Mouse (Mus musculus): ENCODE measurements around the gene Clip2. TPM values are rescaled to one million over a fixed set of nuclear protein-coding genes. Genes with fewer than 3 reads are reported as not detected.

Clip2 gene
- polyA plus RNA-seq, 1 experiment from 2014 or later = 7.4 TPM

DNA sequence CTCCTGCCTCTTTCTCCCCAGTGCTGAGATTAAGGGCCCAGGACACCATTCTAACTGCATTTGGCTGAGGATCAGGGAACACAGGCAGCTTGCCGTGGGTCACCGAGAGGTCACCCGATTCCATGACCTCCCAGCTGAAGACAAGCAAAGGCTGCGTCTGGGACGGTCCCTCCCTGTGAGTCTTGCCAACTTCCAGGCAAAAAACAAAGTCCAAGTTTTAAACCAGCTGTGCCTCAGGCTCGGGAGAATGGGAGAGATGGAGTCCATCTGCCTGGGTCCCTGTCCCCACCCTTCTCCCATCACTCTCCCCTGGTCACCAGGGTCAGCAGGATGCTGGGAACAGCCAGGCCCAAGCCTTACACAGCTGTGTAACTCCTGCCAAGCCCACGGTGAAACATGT is 10.6 kb downstream of the Clip2 start:
- Histone ChIP-seq H3K4me1 (peaks cover 20% of the 10 kb centered on the region), H3K9me3 (no peaks in the 10 kb centered on the region), H3K27me3 (no peaks in the 10 kb centered on the region), H3K9ac (no peak overlapping the region), H3K4me3 (no peak overlapping the region), H3K27ac (no peak overlapping the region; the same call in 1 of the 2 replicates), H3K36me3 (peaks cover 21% of the 10 kb centered on the region), H3K4me2 (replicated peaks) (no peak overlapping the region)
- ATAC-seq (ENCODE audit: insufficient number of reproducible peaks, insufficient read depth, low FRiP score, low TSS enrichment) = no peak
- WGBS = 25% methylated on average over 7 of the region's 7 CpGs

GRCm38 (mm10) chr5:134540881-134541280 is 11.4 kb downstream of the Clip2 start:
- no peak for ATAC-seq (ENCODE audit: insufficient number of reproducible peaks, insufficient read depth, low FRiP score, low TSS enrichment)
- peaks cover 15% of the 10 kb centered on the region for H3K4me1 ChIP-seq
- no peaks in the 10 kb centered on the region for H3K27me3 ChIP-seq
- H3K4me2 ChIP-seq (replicated peaks) = no peak overlapping the region
- no peak overlapping the region for H3K9ac ChIP-seq
- no peak overlapping the region for H3K4me3 ChIP-seq
- H3K27ac ChIP-seq = peak overlapping the region; percentile 64; the same call in 1 of the 2 replicates
- H3K9me3 ChIP-seq = no peaks in the 10 kb centered on the region
- peaks cover 21% of the 10 kb centered on the region for H3K36me3 ChIP-seq
- WGBS = 52% methylated on average over 6 of the region's 6 CpGs

DNA sequence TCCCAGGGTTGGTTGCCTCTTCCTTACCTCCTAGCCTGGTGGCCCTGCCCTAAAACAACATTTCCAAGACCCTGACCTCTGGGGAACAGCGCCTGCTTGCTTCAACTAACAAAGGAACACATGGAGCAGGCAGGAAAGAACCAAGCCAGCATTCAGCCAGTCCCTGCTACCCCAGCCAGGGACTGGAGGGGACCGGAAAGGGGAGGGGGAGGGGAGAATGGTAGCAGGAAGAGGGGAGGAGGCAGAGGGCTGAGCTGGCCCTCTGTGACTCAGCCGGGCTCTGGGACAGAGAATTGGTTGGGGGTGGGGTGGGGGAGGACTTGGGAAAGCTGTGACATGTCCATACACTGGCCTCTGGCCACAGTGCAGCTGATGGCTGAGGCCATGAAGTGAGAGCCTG is 12.3 kb downstream of the Clip2 start:
- H3K9ac ChIP-seq = no peak overlapping the region
- 6% methylated on average over 3 of the region's 3 CpGs for WGBS
- H3K4me1 ChIP-seq = peaks cover 15% of the 10 kb centered on the region
- peak; percentile 83 for ATAC-seq (ENCODE audit: insufficient number of reproducible peaks, insufficient read depth, low FRiP score, low TSS enrichment)
- H3K27ac ChIP-seq = peak overlapping the region; percentile 78
- H3K36me3 ChIP-seq = peaks cover 29% of the 10 kb centered on the region
- no peaks in the 10 kb centered on the region for H3K9me3 ChIP-seq
- H3K4me2 ChIP-seq (replicated peaks) = no peak overlapping the region
- no peaks in the 10 kb centered on the region for H3K27me3 ChIP-seq
- H3K4me3 ChIP-seq = no peak overlapping the region

DNA sequence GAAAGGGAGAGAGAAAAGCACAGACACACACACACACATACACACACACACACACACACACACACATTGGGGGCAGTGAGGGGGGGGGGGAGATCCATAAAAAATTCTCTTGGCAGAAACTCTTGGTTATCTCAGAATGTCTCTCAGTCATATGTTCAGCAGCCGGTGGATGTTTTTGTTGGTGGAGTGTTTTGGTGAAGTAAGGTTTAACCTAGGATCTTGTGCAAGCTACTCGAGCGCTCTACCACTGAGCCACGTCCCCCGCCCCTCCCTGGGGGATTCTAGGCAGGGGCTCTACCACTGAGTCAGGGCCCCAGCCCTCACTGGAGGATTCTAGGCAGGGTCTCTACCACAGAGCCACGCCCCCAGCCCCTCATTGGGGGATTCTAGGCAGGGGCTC is 16.2 kb downstream of the Clip2 start:
- WGBS = 97% methylated on average over 6 of the region's 6 CpGs
- H3K4me1 ChIP-seq = peaks cover 15% of the 10 kb centered on the region
- H3K4me3 ChIP-seq = no peak overlapping the region
- no peaks in the 10 kb centered on the region for H3K27me3 ChIP-seq
- no peak overlapping the region for H3K27ac ChIP-seq
- no peaks in the 10 kb centered on the region for H3K9me3 ChIP-seq
- H3K9ac ChIP-seq = no peak overlapping the region
- ATAC-seq (ENCODE audit: insufficient number of reproducible peaks, insufficient read depth, low FRiP score, low TSS enrichment) = no peak
- H3K4me2 ChIP-seq (replicated peaks) = no peak overlapping the region
- peaks cover 62% of the 10 kb centered on the region for H3K36me3 ChIP-seq

DNA sequence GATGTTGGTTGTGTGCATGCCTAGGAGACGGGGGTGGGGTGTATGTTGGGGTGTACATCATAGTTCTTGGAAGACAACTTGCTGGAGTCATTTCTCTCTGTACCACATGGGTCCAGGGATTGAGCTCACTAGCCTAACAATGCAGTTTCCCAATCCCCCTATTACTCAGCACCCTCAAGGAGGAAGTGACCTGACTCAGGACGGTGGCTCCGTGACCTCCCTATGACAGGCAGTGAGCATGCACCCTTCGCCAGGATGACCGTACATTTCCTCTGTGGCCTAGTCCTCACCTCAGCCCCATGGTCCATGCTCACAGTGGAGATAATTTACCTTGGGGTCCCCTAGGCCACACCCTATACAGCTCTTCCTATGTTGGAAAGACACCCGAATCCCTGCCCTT is 19.8 kb downstream of the Clip2 start:
- Histone ChIP-seq H3K9me3 (no peaks in the 10 kb centered on the region), H3K36me3 (peaks cover 52% of the 10 kb centered on the region), H3K27ac (no peak overlapping the region), H3K4me2 (replicated peaks) (no peak overlapping the region), H3K4me1 (peaks cover 10% of the 10 kb centered on the region; the same call in 1 of the 2 replicates), H3K9ac (no peak overlapping the region), H3K4me3 (no peak overlapping the region), H3K27me3 (no peaks in the 10 kb centered on the region)
- 92% methylated on average over 6 of the region's 6 CpGs for WGBS
- no peak for ATAC-seq (ENCODE audit: insufficient number of reproducible peaks, insufficient read depth, low FRiP score, low TSS enrichment)

- peaks cover 50% of the 10 kb centered on the region for H3K36me3 ChIP-seq
- no peak overlapping the region for H3K9ac ChIP-seq
These were observed 20.6 kb downstream of the Clip2 start for GRCm38 (mm10) chr5:134531585-134531984.

DNA sequence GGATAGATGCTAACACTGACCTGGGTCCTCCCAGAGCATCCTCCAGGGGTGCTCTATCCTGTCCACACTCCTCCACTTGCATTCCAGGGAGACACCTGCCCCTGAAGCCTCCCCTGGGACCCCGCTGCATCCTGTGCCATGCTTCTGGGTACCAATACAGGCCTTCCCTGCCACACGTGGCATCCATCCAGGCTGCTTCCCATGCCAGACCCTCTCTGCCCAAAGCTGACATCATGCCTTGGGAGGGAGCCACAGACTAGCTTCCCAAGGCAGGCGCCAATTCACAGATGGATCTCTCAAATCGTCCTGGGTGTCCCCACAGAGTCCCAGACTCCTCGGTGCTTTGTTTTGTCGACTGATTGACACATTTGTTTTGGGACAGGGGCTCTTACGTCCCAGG is 21.4 kb downstream of the Clip2 start:
- Histone ChIP-seq H3K27ac (no peak overlapping the region), H3K4me2 (replicated peaks) (no peak overlapping the region), H3K27me3 (no peaks in the 10 kb centered on the region), H3K9ac (no peak overlapping the region), H3K4me1 (peaks cover 10% of the 10 kb centered on the region; the same call in 1 of the 2 replicates), H3K36me3 (peaks cover 58% of the 10 kb centered on the region), H3K9me3 (no peaks in the 10 kb centered on the region), H3K4me3 (no peak overlapping the region)
- ATAC-seq (ENCODE audit: insufficient number of reproducible peaks, insufficient read depth, low FRiP score, low TSS enrichment) = no peak
- WGBS = 69% methylated on average over 7 of the region's 7 CpGs

More at GRCm38 (mm10) chr5:134531585-134531984, 20.6 kb downstream of the Clip2 start:
- no peaks in the 10 kb centered on the region for H3K9me3 ChIP-seq
- no peak for ATAC-seq (ENCODE audit: insufficient number of reproducible peaks, insufficient read depth, low FRiP score, low TSS enrichment)
- no peaks in the 10 kb centered on the region for H3K27me3 ChIP-seq
- WGBS = 90% methylated on average over 9 of the region's 9 CpGs
- no peak overlapping the region for H3K4me3 ChIP-seq
- H3K4me1 ChIP-seq = peaks cover 10% of the 10 kb centered on the region; the same call in 1 of the 2 replicates
- no peak overlapping the region for H3K4me2 ChIP-seq (replicated peaks)
- no peak overlapping the region for H3K27ac ChIP-seq

DNA sequence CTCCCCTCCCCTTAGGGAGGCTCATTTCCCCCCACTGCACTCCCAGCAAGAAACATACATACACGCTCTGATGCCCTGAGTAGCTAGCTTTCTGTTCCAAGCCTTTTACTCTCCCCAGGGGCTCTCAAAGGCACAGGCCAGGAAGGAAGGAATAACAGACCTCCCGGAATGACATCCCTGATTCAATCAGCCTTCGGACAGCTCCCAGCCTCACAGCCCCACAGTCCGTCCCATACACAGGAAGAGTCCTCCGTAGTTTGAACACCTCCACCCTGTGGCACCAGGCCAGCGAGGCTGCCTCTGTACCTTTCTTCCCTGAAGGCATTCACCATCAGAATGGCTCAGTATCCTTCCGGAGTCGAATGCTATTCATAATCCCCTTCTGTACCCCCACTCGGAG is 23.7 kb downstream of the Clip2 start:
- Histone ChIP-seq H3K4me3 (no peak overlapping the region), H3K9ac (no peak overlapping the region), H3K4me1 (peaks cover 10% of the 10 kb centered on the region; the same call in 1 of the 2 replicates), H3K27me3 (no peaks in the 10 kb centered on the region), H3K9me3 (no peaks in the 10 kb centered on the region), H3K27ac (no peak overlapping the region), H3K36me3 (peaks cover 52% of the 10 kb centered on the region), H3K4me2 (replicated peaks) (no peak overlapping the region)
- ATAC-seq (ENCODE audit: insufficient number of reproducible peaks, insufficient read depth, low FRiP score, low TSS enrichment) = no peak
- 21% methylated on average over 9 of the region's 9 CpGs for WGBS

DNA sequence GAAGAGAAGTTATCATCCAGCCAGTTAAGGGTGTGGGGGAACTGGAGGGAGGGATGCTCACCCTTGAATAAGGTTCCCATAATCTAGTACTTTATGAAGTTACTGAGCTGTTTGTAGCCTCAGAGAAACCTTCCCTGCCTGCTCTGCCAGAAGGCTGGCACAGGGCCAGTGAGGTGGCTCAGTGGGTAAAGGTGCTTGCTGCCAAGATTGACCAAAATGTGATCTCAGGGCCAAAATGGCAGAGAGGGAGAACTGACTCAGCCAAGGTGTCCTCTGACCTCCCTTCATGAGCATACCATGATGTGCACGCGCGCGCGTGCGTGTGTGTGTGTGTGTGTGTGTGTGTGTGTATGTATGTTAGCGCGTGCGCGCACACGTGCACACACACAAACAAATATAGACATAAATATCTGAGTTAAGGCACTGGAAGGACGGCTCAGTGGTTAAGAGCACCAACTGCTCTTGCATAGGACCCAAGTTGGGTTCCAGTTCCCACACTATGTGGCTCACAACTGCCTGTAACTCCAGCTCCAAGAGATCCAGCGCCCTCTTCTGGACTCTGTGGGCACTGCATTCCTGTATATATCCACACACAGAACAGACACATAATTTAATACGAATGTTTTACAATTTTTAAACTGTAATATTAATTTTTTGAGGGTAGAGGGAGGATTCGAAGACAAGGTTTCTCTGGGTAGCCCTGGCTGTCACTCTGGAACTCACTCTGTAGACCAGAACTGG is 26.1 kb downstream of the Clip2 start:
- no peak overlapping the region for H3K27ac ChIP-seq
- H3K27me3 ChIP-seq = no peaks in the 10 kb centered on the region
- WGBS = 92% methylated on average over 15 of the region's 15 CpGs
- peaks cover 10% of the 10 kb centered on the region; the same call in 1 of the 2 replicates for H3K4me1 ChIP-seq
- no peak overlapping the region for H3K4me2 ChIP-seq (replicated peaks)
- H3K4me3 ChIP-seq = no peak overlapping the region
- no peaks in the 10 kb centered on the region for H3K9me3 ChIP-seq
- H3K9ac ChIP-seq = no peak overlapping the region
- no peak for ATAC-seq (ENCODE audit: insufficient number of reproducible peaks, insufficient read depth, low FRiP score, low TSS enrichment)
- H3K36me3 ChIP-seq = peaks cover 51% of the 10 kb centered on the region

GRCm38 (mm10) chr5:134523728-134524127 is 28.5 kb downstream of the Clip2 start:
- Histone ChIP-seq H3K36me3 (peaks cover 64% of the 10 kb centered on the region), H3K4me2 (replicated peaks) (no peak overlapping the region), H3K4me3 (no peak overlapping the region), H3K27me3 (no peaks in the 10 kb centered on the region), H3K9ac (no peak overlapping the region), H3K9me3 (no peaks in the 10 kb centered on the region), H3K27ac (no peak overlapping the region), H3K4me1 (peaks cover 5% of the 10 kb centered on the region; the same call in 1 of the 2 replicates)
- ATAC-seq (ENCODE audit: insufficient number of reproducible peaks, insufficient read depth, low FRiP score, low TSS enrichment) = no peak
- WGBS = 85% methylated on average over 5 of the region's 5 CpGs

DNA sequence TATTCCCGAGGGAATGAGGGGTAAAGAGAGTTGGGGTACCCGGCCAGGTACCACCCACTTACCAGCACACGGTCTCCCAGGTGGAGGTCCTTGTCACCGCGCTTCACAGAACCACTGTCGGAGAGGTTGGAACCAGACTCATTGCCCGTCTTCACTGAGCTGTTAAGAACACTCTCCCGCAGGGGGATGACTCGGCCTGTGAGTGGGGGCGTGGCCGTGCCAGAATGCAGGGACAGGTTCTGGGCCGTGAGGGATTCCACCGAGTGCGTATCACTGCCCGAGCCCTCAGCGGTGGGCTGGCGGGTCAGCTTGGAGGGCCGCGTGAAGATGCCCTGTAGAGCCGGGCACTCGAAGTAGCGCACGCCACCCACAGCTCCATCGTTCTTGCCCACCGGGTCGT is 29.7 kb downstream of the Clip2 start:
- WGBS = 91% methylated on average over 26 of the region's 26 CpGs
- ATAC-seq (ENCODE audit: insufficient number of reproducible peaks, insufficient read depth, low FRiP score, low TSS enrichment) = no peak

GRCm38 (mm10) chr5:134521806-134522205 is 30.4 kb downstream of the Clip2 start:
- H3K27me3 ChIP-seq = no peaks in the 10 kb centered on the region
- 89% methylated on average over 7 of the region's 7 CpGs for whole genome bisulfite sequencing
- H3K27ac ChIP-seq = no peak overlapping the region
- no peak overlapping the region for H3K4me3 ChIP-seq
- H3K36me3 ChIP-seq = peaks cover 79% of the 10 kb centered on the region
- H3K9me3 ChIP-seq = peaks cover under 1% of the 10 kb centered on the region; the same call in 1 of the 2 replicates
- no peak overlapping the region for H3K9ac ChIP-seq
- no peaks in the 10 kb centered on the region for H3K4me1 ChIP-seq
- ATAC-seq (ENCODE audit: insufficient number of reproducible peaks, insufficient read depth, low FRiP score, low TSS enrichment) = no peak
- H3K4me2 ChIP-seq (replicated peaks) = no peak overlapping the region

More for the DNA sequence above, 29.7 kb downstream of the Clip2 start:
- H3K4me1 ChIP-seq = no peaks in the 10 kb centered on the region
- no peak overlapping the region for H3K4me3 ChIP-seq
- no peaks in the 10 kb centered on the region for H3K27me3 ChIP-seq
- H3K27ac ChIP-seq = no peak overlapping the region
- no peak overlapping the region for H3K9ac ChIP-seq
- H3K4me2 ChIP-seq (replicated peaks) = no peak overlapping the region
- H3K9me3 ChIP-seq = no peaks in the 10 kb centered on the region
- H3K36me3 ChIP-seq = peaks cover 73% of the 10 kb centered on the region

Data from embryonic facial prominence, embryonic 12.5 days (tissue).